Mouse (Mus musculus): ENCODE measurements around the gene Cyp2w1.
A peak's percentile ranks its signal among the peaks of the same experiment; 100 is the strongest.

DNA sequence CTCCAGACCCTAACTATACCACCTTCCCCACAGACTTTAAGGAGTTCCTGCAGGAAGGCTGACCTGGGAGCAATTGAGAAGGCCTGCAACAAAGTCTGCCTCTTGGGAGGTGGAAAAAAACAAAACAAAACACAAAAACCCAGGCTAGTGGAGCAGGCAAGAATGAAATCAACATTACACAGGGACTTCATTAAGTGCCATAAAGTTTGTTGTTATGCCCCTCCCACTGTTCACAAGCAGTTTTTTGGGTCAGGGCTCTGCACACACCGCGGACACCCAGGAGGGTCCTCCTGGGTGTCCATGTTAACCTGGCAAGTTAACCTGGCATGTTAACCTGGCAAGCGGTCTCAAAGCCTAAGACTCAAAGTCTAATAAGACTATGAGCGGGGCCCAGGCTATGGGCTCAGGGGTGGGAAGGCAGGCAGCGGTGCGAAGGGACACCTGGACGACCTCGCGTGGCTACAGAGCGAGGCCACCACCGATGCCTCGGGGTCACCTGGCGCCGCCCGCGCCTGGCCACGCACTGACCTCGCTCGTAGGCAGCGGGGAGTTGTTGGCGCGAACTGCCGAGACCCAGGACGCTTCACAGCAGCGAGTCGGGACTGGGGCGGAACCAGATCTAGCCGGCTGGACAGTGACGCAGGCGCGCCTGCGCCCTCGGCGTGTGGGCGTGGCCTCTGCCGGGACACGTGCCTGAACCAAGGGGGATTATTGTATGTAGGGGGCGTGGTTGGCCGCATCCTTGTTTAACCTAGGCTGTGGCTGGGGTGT, 19.4 kb downstream of the Cyp2w1 start:
- TF ChIP-seq CTCF (IDR thresholded peaks at IDR 0.05) (no peak; the same call in 1 of the 2 replicates), POLR2A (IDR thresholded peaks at IDR 0.05; ENCODE audit: insufficient read depth, low read depth, low read length) (peak; percentile 99), EP300 (IDR thresholded peaks at IDR 0.05; ENCODE audit: insufficient read depth, low read depth, low read length) (0 out of 2 replicates have a peak, but pooled peaks have one; percentile 70)

All from heart, adult 2 months (tissue).